Mouse (Mus musculus) c-Kit-negative CD71-positive TER-119-positive erythroid progenitor cells, embryonic 14.5 days (primary cell): ENCODE measurements at regions not wholly inside any gene's neighbourhood (a gene's known extent, or its start where the extent isn't known, plus 50 kb on each side); places are given as distances from the start of the nearest gene placed in this dataset.

ENCODE experiments used
- DNase-seq: peaks from one replicate; pipeline ENCODE4 v3.0.0-alpha.2; 2013; ENCODE audit warnings: low read depth, low spot score

DNA sequence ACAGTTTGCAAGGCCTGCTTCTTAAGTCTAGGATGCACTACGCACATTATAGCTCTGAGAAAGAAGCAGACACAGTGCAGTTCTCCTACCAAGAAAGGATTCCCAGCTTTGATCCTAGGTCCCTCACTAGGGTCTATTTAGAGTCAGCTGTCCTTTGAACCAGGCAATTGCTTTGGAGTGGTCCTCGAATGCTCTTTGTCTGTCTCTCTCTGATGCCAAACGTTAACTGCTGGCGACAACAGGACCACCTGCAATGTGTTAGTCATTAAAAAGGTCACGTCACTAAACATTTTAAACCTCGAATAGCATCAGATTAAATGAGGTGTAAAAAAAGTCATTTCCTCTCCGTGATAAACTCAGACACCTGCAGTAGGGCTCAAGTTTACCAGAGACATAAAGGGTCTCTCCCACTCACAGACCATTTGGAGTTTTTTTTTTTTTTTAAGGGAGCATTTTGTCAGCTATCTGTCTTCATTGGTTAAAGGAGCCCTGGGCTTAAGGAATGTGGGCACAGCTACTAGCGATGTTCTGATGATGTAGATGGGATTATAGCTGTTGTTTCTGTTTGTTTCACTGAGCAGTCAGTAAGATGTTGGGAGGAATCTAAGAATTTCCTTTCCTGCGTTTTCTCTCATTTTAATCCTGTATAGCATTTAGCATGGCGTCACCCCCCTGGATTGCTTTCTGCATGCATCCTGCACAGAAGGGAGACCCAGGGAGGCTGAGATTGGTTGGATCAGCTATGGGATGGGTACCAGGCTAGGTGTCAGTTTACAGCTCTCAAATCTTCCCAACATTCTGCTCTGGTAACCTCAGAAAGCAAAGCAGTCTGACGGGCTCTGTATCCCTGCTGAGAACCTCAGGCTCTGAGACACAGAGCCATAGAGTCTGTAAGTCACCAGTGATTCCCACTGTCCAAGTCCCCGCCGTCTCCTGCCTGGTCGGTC is 615.3 kb upstream of the Sall1 start:
- no peak for DNase-seq

DNA sequence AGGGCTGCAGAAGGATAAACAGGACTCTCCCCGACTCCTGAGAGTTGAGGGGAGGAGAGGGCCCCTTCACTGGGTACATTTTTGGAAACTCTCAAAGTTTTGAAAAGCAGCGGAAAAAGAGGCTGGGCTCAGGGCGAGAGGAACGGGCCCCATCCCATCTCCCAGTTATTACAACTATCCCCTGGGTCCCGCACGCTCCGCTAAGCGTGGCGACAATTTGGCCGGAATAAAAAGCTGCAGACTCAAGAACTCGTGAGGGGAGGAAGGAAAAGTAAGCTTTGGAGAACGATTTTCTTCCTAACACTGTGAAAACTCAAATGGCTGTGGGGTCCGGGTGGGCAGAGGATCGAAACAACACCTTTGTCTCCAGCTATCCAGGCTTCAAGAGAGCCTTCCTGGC is 611.4 kb upstream of the Sall1 start:
- DNase-seq, result no peak

DNA sequence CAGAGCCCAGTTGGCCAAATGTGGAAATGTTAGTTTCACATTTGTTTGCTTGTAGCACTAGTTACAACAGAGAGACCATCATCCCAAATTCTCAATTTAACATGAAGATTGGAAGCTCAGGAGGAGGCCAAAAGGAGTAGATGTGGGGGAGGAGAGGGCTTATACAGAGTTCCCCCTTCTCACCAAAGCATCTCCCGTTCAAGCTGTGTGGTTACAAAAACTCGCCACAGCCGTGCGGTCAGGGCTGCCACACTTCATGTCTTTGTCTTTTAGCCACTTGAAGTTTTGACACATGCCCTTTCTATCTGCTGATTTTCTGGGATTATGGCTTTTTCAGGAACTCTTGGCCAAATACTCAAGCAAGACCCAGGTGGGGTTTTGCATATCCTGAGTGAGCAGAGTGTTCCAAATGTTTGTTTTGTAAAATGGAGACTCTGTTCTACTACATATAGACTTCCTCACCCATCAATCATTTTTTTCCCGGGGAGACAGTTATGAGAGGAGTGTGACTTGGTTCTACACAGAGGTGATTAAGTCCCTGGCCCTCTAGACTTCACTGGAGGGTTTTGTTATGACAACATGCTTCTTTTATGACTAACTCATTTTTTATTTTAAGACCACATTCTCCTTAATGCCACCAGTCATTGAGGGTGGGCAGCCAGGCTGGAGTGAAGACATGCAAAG is 605.4 kb upstream of the Sall1 start:
- no peak for DNase-seq

GRCm38 (mm10) chr8:89646946-89647345 is 603.0 kb upstream of the Sall1 start:
- no peak for DNase-seq

DNA sequence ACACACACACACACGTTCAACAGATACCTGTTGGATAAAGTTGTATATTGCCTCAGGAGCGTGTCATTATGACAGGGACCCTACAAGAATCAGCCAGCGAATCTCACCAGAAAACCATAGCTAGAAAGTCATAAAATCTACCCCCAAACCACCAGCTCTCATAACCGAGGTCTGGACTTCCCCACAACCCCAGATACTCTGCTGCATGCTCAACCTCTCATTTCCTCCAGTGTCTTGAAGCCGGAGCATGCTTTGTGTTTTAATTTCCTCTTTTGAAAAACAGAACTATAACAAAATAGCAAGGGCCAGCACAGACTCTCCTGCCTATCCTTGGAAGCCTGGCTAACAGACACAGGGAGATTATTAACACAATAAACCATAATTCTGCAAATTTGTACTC is 597.4 kb upstream of the Sall1 start:
- no peak for DNase-seq

DNA sequence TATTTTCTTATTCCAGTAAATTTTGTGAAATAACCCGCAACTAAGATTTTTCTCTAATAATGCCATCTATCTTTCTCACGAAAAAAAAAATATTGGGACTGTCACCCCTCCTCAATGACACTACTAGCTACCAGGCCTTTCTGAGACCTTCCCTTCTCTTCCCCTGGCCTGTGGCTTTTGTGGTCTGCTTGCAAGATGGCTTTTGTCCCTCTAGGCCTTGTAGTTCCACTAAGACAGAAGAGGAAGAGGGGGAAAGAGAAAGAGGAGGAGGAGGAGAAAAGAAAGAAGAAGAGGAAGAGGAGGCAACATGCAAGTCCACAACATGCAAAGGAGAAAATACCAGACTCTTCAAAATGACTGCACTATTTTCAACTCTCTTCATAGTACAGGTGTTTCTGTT is 590.9 kb upstream of the Sall1 start:
- no peak for DNase-seq

DNA sequence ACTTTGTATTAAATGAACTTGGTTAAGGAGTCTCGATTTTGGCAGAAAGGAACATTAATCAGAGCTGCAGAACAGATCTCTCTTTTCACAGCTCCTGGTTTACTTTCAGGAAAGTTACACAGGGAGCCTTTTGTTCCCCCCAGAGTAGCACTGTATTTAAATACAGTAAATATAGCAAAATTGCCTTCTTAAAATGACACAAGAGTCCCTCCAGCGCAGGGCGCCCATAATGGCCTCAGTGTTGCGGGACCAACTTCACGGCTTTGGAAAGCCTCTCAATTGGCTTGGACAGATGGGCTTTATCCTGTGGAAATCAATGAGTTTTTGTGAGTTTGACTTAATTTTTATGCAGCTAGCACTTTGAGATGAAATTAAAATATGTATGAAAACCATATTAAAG is 588.3 kb upstream of the Sall1 start:
- no peak for DNase-seq

DNA sequence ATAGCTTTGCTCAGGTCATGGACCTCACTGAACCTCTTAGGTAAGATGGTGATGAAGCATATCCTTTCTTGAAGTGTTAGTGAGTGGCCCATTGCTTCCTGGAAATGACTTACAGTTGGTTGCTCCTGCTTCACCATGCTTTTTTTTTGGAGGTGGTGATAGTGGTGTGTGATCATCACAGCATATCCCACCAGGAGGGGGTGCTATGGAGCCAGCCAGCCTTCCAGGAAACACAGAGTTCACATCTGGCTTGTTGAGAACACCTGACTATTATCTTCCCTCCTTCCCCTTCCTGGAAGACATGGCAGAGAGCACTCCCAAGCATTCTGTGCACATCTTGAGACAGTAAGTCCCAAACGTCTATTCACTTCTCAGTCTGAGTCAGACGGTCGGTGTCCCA is 586.6 kb upstream of the Sall1 start:
- DNase-seq, result no peak

GRCm38 (mm10) chr8:89618089-89618488 is 574.1 kb upstream of the Sall1 start:
- no peak for DNase-seq

DNA sequence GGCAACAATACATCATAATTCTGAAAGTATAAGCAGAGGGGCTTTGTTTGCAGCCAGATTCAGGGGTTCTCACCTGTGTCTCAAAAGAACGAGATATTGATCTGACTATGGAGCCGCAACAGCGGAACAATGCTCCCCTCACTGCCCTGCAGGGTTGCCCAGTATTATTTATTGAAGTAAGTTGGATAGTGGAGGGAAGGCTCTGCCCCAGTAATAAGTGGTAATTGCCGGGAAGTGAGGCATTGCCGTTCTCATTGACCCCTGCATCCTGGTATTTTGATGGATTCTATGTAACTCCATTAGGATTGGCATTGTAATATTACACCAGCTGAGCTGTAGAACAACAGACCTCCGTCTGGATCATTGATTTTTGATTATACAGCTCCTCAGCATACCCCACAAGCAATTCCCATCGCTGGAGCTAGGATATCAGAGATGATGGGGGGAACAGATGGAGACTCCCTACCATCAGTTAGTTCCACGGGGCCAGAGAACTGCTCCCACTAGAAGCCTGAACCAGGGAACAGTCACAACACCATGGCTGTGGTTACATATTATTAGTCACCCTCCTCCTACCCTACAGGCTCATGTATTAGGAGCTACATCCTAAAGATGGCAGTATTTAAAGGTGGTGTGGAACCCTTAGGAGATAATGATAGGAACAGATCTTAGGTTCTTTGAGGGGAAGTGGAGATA is 572.0 kb upstream of the Sall1 start:
- no peak for DNase-seq

DNA sequence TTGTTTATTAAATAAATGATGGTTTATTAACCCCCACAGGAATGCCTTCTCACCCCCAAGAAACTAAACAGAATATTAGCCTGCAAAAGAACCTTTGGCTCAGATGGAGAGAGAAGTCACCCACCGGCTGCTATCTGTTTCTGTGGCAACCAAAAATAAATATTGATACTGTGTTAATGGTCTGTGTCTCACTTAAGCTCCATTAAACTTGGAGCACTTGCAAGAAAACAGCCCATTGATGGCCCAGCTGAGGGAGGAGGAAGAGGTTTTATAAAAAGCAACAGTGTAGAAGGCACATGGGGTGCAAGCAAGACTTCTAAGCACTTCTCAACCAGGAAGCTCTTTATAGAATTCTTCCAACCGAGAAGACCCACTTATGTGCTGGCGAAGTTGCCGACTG is 565.1 kb upstream of the Sall1 start:
- no peak for DNase-seq

DNA sequence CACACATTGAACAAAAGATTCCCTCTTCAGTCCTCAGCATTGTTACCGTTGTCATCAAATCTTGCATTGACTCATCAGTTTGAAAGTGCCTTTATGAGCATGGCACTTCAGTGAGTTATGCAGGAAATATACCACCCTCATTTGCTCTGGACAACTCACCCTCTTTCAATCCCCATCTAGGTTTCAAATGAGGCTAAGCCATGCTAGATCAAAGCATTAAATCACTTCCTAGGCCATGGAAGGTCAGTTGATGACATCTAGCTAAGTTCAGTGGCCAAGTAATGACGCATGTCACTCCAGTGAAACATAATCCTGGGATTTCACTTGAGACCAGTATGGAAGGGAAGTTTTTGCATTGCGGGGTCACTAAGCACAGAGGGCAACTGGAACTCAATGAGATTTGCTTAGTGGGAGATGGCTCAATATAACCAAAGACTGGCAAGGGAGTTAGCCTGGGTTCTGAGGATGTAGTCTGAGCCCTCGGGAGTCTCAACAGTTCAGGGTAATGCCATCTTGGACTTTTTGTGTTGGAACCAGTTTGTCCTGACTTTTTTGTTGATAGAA is 562.0 kb upstream of the Sall1 start:
- no peak for DNase-seq

GRCm38 (mm10) chr8:89604461-89604860 is 560.5 kb upstream of the Sall1 start:
- DNase-seq, result no peak

GRCm38 (mm10) chr8:89596380-89596779 is 552.4 kb upstream of the Sall1 start:
- no peak for DNase-seq

DNA sequence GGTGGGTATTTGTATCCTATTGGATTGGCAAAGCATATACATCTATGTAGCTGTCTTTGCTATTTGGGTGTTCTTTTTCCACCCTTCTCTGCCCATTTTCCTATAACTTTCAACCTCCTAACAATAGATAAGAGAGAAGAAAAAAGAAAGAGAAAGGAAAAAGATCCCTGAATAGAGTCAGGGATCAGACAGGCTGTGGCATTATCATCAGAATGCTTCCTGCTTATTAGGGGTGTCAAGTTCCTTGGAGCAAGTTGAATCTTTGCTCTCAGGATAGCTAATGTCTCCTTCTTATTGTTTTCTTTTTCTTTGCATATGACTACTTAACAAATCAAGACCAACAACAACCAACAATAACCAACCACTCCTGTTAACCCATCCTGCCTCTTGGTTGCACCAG is 539.1 kb upstream of the Sall1 start:
- DNase-seq, result no peak

DNA sequence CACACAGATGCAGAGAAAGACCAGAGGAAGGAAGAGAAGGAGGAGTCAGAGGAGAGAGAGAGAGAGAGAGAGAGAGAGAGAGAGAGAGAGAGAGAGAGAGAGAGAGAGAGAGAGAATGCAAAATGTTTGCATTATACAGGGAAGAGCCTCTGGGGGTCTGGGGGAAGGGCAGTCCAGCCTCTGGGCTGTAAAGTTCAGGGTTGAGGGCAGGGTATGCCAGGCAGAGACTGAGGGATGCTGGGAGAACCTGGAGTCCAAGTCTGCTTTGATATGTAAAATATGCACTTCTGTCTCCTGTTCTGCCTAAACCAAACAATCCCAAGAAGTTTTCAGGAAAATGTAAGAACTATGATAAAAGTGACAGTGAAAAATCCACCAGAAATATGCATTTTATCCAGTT is 538.6 kb upstream of the Sall1 start:
- DNase-seq, result no peak

GRCm38 (mm10) chr8:89571816-89572215 is 527.9 kb upstream of the Sall1 start:
- peak; percentile 11 for DNase-seq

- DNase-seq, result no peak
These were observed 526.8 kb upstream of the Sall1 start for GRCm38 (mm10) chr8:89570639-89571325.

DNA sequence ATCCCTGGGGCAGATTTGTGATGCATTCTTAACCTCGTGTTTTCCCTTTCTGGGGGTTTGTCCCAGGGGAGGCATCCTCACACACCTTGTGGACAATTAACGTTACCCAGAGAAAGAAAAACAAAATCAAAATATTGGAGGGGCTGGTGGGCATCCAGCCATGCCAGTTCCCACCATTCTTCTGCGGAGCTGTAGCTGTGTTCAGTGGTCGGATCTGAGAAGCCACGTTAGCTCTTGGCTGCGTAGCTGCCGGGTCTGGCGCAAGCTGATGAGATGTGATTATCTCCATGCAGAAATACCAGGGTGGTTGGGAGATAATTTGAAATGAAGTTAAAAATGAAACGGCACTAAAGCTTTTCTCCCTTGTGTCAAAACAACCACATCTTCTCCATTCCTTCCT is 525.4 kb upstream of the Sall1 start:
- no peak for DNase-seq

GRCm38 (mm10) chr8:89568641-89569040 is 524.7 kb upstream of the Sall1 start:
- DNase-seq, result no peak

- DNase-seq, result no peak
These were observed 523.0 kb upstream of the Sall1 start for GRCm38 (mm10) chr8:89566986-89567385.

- no peak for DNase-seq
These were observed 522.5 kb upstream of the Sall1 start for GRCm38 (mm10) chr8:89566461-89566860.
